Mouse (Mus musculus): ENCODE results near the gene Sbpl. TPM values are rescaled to one million over a fixed set of nuclear protein-coding genes. Genes with fewer than 3 reads are reported as not detected.
"Not testable (repeated sequence)": the region's sequence is repeated elsewhere in the genome, so short reads cannot be mapped to it uniquely, and the experiment has no call there.

Sbpl gene
- polyA plus RNA-seq, 1 experiment from 2014 or later = not detected

DNA sequence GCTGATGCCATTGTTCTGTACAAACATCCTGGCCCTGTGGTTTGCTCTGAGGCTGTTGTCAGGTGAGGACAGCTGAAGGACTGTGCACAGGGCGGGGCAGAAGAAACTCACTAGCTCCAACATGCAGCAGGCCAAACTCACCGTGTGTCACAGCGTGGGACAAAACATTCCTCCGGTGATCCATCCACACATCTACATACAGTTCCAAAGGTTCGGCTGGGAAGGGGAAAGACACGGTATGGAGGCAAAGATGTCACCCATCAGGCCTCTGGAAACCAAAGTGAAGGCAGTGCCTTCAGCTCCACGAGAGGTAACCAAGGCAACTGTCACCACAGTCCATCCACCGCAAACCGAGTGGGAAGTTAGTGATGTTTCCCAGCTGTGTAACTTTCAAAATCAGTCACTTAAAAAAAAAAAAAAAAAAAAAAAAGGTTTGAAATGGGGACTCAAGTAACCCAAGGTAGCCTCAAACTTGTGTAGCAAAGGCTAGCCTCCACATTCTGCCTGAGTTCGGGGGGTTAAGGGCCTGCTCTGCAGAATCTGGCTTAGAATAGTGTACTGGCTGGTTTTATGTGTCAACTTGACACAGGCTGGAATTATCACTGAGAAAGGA is 25.3 kb upstream of the Sbpl start, which contains the start of gene Prss30:
Prss30 (minus strand) TSS at position 270 of the 613 bp plus-strand sequence.
- Histone ChIP-seq H3K4me3 (no peak within 1 kb of the TSS), H3K27me3 (replicated peaks) (no peaks in the 10 kb centered on the region), H3K27ac (no peak within 1 kb of the TSS), H3K4me1 (no peaks in the 10 kb centered on the region), H3K36me3 (no peaks in the 10 kb centered on the region), H3K4me2 (no peak within 1 kb of the TSS), H3K9me3 (replicated peaks) (no peaks in the 10 kb centered on the region), H3K9ac (no peak within 1 kb of the TSS)
- ATAC-seq = no peak
- 62% methylated on average over 10 of the region's 10 CpGs for WGBS (ENCODE audit: insufficient replicate concordance)

DNA sequence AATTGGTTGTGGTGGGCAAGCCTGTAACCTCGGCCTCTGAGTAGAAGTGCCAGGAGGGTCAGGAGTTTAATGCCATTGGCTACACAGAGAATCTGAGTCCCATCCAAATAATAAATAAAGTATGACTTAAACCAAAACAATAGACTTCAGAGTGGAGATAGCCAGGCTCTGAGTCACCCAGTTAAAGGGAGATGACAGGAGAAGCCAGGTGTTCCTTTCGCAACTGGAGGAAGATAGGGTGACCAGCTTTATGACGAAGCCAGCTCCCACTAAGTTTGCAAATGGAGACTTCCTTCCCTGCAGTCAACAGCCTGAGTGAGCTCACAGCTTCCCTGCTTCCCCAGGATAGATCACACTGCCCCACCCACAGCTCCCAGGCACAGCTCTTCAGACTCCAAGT is 24.4 kb upstream of the Sbpl start:
- Histone ChIP-seq H3K4me3 (no peak overlapping the region), H3K9ac (no peak overlapping the region), H3K4me2 (no peak overlapping the region), H3K9me3 (replicated peaks) (no peaks in the 10 kb centered on the region), H3K27me3 (replicated peaks) (no peaks in the 10 kb centered on the region), H3K4me1 (no peaks in the 10 kb centered on the region), H3K36me3 (no peaks in the 10 kb centered on the region), H3K27ac (no peak overlapping the region)
- no peak for ATAC-seq
- WGBS (ENCODE audit: insufficient replicate concordance) = 58% methylated on average over 3 of the region's 3 CpGs

DNA sequence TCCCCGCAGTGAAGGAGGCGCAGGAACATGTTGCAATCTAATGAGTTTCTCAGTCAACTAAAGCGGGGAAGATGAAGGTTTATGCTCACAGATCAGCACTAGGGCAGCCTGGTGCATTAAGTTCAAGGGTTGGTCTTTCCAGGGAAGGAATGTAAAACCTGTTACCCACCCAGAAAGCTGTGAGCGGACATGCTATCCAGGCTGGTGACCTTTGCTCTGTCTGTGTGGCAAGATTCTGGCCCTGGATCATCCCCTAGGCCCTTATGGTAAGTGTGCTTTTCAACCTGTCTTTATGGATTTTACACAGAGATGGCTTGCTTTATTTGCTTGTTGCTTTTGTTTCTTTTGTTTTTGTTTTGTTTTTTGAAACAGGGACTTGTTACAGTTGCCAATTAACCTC is 21.6 kb upstream of the Sbpl start:
- no peaks in the 10 kb centered on the region for H3K9me3 ChIP-seq (replicated peaks)
- 74% methylated on average over 4 of the region's 4 CpGs for WGBS (ENCODE audit: insufficient replicate concordance)
- H3K27me3 ChIP-seq (replicated peaks) = no peaks in the 10 kb centered on the region
- no peak overlapping the region for H3K9ac ChIP-seq
- no peak overlapping the region for H3K4me3 ChIP-seq
- H3K4me2 ChIP-seq = no peak overlapping the region
- no peaks in the 10 kb centered on the region for H3K4me1 ChIP-seq
- no peak for ATAC-seq
- H3K36me3 ChIP-seq = no peaks in the 10 kb centered on the region
- H3K27ac ChIP-seq = no peak overlapping the region

DNA sequence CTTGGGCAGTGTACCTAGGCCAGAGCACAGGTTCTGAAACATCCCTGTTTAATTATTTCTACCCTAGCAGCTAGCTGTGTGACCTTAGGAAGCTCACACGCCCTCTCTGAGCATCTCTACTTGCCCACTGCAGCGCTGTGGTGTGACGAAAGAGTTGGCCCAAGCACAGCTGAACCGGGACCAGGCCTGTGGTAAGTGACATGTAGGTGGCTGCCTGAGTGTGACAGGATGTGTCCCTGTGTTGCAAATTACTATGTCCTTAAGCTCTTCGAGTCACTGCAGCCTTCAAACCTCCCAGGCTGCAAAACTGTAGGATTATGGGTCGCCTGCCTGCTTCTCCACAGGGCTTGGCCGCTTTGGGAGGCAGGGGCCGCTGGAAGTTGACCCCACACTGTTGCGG is 16.2 kb upstream of the Sbpl start:
- Histone ChIP-seq H3K4me3 (no peak overlapping the region), H3K4me2 (no peak overlapping the region), H3K27ac (no peak overlapping the region), H3K9me3 (replicated peaks) (no peaks in the 10 kb centered on the region), H3K27me3 (replicated peaks) (no peaks in the 10 kb centered on the region), H3K4me1 (no peaks in the 10 kb centered on the region), H3K36me3 (no peaks in the 10 kb centered on the region), H3K9ac (no peak overlapping the region)
- 76% methylated on average over 9 of the region's 9 CpGs for WGBS (ENCODE audit: insufficient replicate concordance)
- ATAC-seq = no peak

DNA sequence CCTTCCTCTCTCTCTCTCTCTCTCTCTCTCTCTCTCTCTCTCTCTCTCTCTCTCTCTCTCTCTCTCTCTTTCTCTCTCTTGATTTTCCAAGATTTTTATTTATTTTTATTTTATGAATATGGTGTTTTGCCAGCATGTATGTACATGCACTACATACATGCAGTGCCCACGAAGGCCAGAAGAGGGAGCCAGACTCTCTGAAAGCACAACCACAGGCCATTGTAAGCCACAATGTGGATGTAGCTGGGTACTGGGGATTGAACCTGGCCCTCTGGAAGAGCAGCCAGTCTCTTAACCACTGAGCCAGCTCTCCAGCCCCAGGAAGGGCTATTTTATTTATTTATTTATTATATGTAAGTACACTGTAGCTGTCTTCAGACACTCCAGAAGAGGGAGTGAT is 14.2 kb upstream of the Sbpl start:
- no peaks in the 10 kb centered on the region for H3K4me1 ChIP-seq
- H3K9ac ChIP-seq = no peak overlapping the region
- H3K36me3 ChIP-seq = no peaks in the 10 kb centered on the region
- WGBS (ENCODE audit: insufficient replicate concordance) = 6% methylated on average over 1 of the region's 1 CpGs
- H3K27ac ChIP-seq = no peak overlapping the region
- no peak overlapping the region for H3K4me2 ChIP-seq
- no peaks in the 10 kb centered on the region for H3K9me3 ChIP-seq (replicated peaks)
- H3K27me3 ChIP-seq (replicated peaks) = no peaks in the 10 kb centered on the region
- no peak for ATAC-seq
- H3K4me3 ChIP-seq = no peak overlapping the region

DNA sequence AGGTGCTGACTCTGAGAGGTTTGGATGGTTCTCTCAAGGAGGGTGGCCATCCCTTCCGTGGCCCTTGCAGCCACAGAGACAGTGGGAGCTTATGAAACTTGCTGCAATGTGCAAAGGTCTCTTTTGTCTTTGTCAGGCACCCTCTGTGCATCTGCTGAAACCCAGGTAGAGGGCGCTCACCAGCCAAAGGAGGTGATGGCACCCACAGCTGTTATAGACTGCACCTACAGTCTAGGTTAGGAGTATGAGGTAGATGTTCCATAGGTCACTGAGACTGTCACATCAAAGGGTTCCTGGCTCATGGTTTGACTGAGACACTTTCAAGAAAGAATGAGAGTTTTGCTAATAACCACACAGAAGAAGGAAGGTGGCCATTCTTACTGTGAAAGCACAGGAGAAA is 13.7 kb upstream of the Sbpl start:
- H3K9me3 ChIP-seq (replicated peaks) = no peaks in the 10 kb centered on the region
- 19% methylated on average over 2 of the region's 2 CpGs for WGBS (ENCODE audit: insufficient replicate concordance)

DNA sequence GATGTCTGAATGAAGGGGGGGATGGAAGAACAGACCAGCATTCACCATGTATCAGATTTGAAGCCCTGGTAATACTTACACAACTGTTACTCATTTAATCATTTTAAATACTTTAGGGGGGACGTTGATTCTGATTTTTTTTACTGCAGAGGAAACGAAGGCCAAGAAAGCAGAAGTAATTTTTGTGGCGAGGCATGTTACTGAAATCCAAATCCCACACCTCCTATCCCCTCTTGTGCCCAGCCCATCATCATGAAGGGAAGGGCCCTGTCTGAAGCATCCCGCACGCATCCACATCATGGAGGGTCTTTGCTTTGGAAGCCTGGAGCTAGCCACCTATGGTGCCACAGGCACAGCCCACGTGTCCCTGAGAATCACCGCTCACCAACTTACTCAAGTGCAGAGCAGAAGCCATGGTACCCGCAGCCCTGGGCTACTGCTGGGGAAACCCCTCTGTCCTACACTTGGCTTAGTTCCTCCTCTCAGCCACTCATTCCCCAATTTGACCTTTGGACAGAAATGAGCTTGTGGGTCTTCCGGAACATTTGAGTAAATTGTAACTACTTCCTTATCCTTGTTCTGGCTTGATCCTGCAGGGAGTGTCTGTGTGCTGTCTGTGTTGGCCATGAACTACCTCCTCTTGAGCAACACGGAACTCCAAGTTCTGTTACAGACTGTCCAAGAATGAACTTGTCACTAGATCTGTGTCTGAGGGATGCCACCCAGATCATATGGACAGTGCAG is 11.8 kb upstream of the Sbpl start:
- H3K36me3 ChIP-seq = no peaks in the 10 kb centered on the region
- no peak overlapping the region for H3K27ac ChIP-seq
- no peaks in the 10 kb centered on the region for H3K27me3 ChIP-seq (replicated peaks)
- H3K4me2 ChIP-seq = no peak overlapping the region
- H3K9me3 ChIP-seq (replicated peaks) = no peaks in the 10 kb centered on the region
- 49% methylated on average over 10 of the region's 10 CpGs for WGBS (ENCODE audit: insufficient replicate concordance)
- no peak overlapping the region for H3K9ac ChIP-seq
- no peak overlapping the region for H3K4me3 ChIP-seq
- H3K4me1 ChIP-seq = no peaks in the 10 kb centered on the region
- no peak for ATAC-seq

More for the DNA sequence above, 13.7 kb upstream of the Sbpl start:
- Histone ChIP-seq H3K9ac (no peak overlapping the region), H3K27ac (no peak overlapping the region), H3K4me1 (no peaks in the 10 kb centered on the region), H3K27me3 (replicated peaks) (no peaks in the 10 kb centered on the region), H3K4me2 (no peak overlapping the region), H3K36me3 (no peaks in the 10 kb centered on the region), H3K4me3 (no peak overlapping the region)
- ATAC-seq = no peak

DNA sequence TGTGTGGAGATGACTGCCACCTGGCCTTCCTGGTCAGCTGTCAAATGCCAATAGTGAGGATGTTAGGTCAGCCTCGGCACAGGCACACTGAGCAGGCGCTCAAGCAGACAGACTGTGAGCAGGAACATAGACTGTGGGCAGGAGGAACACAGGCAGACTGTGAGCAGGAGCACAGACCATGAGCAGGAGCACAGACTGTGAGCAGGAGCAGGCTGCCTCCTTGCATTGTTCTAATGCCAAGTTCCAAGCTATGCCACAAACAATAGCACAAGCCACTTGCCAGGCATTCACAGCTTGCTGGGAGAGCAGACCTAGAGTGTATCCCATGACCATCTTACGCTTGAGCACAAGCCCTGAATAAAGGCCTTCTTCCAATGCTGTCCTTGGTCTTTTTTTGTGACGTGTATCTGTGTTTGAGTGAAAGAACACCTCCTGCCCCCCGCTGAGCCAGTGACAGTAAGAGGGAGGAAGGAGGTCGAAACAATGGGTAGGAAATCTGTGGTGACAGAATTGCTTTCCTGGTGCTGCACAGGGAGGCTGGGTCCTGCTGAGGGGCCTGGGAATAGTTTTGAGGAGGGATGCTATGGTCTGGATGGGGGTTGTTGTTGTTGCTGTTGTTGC is 10.8 kb upstream of the Sbpl start:
- WGBS (ENCODE audit: insufficient replicate concordance) = 27% methylated on average over 6 of the region's 6 CpGs
- no peak overlapping the region for H3K4me3 ChIP-seq
- H3K36me3 ChIP-seq = no peaks in the 10 kb centered on the region
- H3K4me1 ChIP-seq = no peaks in the 10 kb centered on the region
- no peak overlapping the region for H3K9ac ChIP-seq
- H3K27me3 ChIP-seq (replicated peaks) = no peaks in the 10 kb centered on the region
- no peaks in the 10 kb centered on the region for H3K9me3 ChIP-seq (replicated peaks)
- ATAC-seq = no peak
- H3K4me2 ChIP-seq = no peak overlapping the region
- no peak overlapping the region for H3K27ac ChIP-seq

DNA sequence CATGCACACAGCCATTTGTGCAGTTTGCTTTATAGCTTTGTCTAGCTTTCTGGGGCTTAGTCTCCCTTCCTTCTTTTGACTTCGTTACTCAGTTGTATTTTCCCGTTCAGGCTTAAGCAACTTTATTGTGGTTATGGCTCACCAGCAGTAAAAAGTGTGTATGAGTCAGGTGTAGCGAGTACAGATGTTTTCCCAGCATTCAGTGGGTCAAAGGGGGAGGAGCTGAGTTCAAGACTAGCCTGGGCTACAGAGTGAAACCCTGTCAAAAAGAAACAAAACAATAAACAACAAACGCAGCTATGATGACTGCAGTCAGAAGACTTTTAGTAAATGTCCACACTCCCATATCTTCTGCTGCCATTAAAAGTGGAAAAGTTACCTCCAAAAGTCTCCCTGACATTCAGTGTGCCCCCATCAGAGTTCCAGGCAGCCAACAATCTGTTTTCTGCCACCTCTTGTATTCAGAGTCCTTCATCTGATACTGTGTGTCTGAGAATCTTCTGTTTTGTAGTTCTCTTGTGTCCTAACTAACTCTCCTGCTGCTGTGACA is 6.6 kb upstream of the Sbpl start:
- H3K9me3 ChIP-seq (replicated peaks) = no peaks in the 10 kb centered on the region
- H3K4me1 ChIP-seq = no peaks in the 10 kb centered on the region
- no peaks in the 10 kb centered on the region for H3K27me3 ChIP-seq (replicated peaks)
- no peak for ATAC-seq
- no peak overlapping the region for H3K9ac ChIP-seq
- H3K36me3 ChIP-seq = no peaks in the 10 kb centered on the region
- no peak overlapping the region for H3K27ac ChIP-seq
- WGBS (ENCODE audit: insufficient replicate concordance) = 50% methylated on average over 4 of the region's 4 CpGs
- no peak overlapping the region for H3K4me3 ChIP-seq
- no peak overlapping the region for H3K4me2 ChIP-seq

DNA sequence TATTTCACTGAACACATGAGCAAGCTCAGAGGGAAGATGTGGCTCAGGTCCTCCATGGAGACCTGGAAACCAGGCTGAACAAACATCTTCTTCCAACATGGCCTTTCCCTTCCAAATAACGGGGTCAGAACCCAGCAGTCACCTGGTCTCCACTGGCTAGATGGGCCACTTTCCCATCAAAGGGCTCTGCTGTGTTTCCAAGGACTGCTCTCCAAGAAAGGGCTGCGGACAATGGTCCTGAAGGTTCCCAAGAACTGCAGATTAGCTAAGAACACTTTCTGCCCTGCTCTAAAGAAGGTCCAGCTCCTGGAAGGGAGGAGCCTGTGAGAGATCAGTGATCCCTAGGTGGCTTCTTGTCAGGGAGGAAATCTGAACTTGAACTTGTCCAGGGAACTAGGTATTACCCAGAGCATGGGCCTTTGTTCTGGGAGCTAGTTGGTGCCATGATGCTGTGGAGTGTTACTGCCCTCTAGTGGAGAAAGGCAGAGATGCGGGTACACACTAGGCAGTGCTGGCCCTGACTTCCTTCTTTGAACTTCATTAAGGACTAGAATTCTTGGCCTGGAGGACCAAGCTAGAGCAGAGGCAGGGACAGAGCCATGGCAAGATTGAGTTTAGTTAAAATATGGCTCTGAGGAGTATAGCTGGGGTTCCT is 5.1 kb upstream of the Sbpl start:
- H3K9ac ChIP-seq = no peak overlapping the region
- H3K27ac ChIP-seq = no peak overlapping the region

DNA sequence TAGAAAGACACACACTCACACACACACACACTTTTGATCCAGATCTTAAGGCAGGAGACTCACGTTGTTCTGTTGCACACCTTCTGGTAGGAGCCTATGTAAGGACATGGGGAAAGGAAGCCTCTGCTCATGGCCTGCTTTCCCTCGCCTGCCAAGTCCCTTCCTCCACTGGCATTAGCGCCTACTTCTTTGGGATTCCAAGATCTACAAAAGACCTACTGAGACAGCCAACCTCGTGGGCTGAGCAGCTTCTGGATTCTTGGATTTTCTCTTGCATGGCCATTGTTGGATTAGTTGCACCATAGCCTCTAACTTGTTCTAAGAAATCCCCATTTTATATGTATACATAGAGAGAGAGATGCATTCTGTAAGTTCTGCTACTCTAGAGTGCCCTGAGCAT is 4.2 kb downstream of the Sbpl start:
- H3K9ac ChIP-seq; H3K9me3 ChIP-seq (replicated peaks); H3K36me3 ChIP-seq; H3K27me3 ChIP-seq (replicated peaks); H3K27ac ChIP-seq; ATAC-seq; H3K4me3 ChIP-seq; H3K4me2 ChIP-seq; H3K4me1 ChIP-seq: not testable (repeated sequence)
- 44% methylated on average over 4 of the region's 4 CpGs for WGBS (ENCODE audit: insufficient replicate concordance)

More for the DNA sequence above, 5.1 kb upstream of the Sbpl start:
- H3K36me3 ChIP-seq = no peaks in the 10 kb centered on the region
- ATAC-seq = 0 out of 2 replicates have a peak, but pooled peaks have one; percentile 32
- H3K4me1 ChIP-seq = no peaks in the 10 kb centered on the region
- H3K9me3 ChIP-seq (replicated peaks) = no peaks in the 10 kb centered on the region
- H3K4me3 ChIP-seq = no peak overlapping the region
- 33% methylated on average over 3 of the region's 3 CpGs for WGBS (ENCODE audit: insufficient replicate concordance)
- no peaks in the 10 kb centered on the region; the same call in 1 of the 2 replicates for H3K27me3 ChIP-seq (replicated peaks)
- no peak overlapping the region for H3K4me2 ChIP-seq

DNA sequence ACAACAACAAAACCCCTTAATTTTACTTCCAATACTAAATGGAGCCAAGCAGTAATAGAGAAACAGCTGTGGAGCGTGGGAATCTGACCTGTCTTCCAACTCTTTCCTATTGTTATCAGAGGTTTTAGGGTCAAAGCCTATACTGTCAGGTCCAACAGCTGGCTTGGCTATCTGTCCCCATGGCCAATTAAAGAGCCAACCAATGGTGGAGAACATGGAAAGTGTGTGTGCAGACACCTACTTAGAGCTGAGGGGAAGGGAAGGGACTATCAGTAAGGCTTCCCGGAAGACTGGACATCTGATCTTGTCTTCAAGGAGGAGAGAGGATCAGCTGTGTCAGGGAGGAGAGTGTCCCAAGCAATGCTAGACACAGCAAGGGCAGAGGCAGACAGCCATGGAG is 6.0 kb downstream of the Sbpl start:
- H3K9me3 ChIP-seq (replicated peaks) = no peaks in the 10 kb centered on the region
- H3K4me2 ChIP-seq = no peak overlapping the region
- H3K4me1 ChIP-seq = no peaks in the 10 kb centered on the region
- H3K27ac ChIP-seq = no peak overlapping the region
- H3K27me3 ChIP-seq (replicated peaks) = no peaks in the 10 kb centered on the region
- ATAC-seq = no peak
- no peak overlapping the region for H3K9ac ChIP-seq
- H3K4me3 ChIP-seq = no peak overlapping the region
- 65% methylated on average over 2 of the region's 2 CpGs for WGBS (ENCODE audit: insufficient replicate concordance)
- no peaks in the 10 kb centered on the region for H3K36me3 ChIP-seq

Measured in liver, embryonic 12.5 days (tissue).